Mouse (Mus musculus) embryonic facial prominence, embryonic 13.5 days (tissue): ENCODE measurements around the gene Trim80. TPM values are rescaled to one million over a fixed set of nuclear protein-coding genes. Genes with fewer than 3 reads are reported as not detected.
A peak's percentile ranks its signal among the peaks of the same experiment; 100 is the strongest.
"Not testable (repeated sequence)": the region's sequence is repeated elsewhere in the genome, so short reads cannot be mapped to it uniquely, and the experiment has no call there.

Experiments
- ATAC-seq: fragments of 200-750 bp; cut with Nextera tagmentation; 2 replicates; pipeline ENCODE4 v1.8.0; 2017; ENCODE audit warnings: low read depth; ENCODE audit not compliant: insufficient number of reproducible peaks, insufficient read depth, low FRiP score, low TSS enrichment
- H3K27ac ChIP-seq: fragments of 300-500 bp; sonication (generic); 2 replicates; pipeline ENCODE4 v1.5.1; 2015; ENCODE audit warnings: moderate library complexity, mild to moderate bottlenecking, inconsistent platforms
- H3K27me3 ChIP-seq: fragments of 300-500 bp; sonication (generic); 2 replicates; pipeline ENCODE4 v1.6.1; 2015; ENCODE audit warnings: mild to moderate bottlenecking, inconsistent platforms
- H3K36me3 ChIP-seq: fragments of 300-500 bp; sonication (generic); 2 replicates; pipeline ENCODE4 v1.6.1; 2015; ENCODE audit warnings: mild to moderate bottlenecking, inconsistent platforms
- H3K4me1 ChIP-seq: fragments of 300-500 bp; sonication (generic); 2 replicates; pipeline ENCODE4 v1.6.1; 2015; ENCODE audit warnings: inconsistent platforms
- H3K4me2 ChIP-seq: fragments of 300-500 bp; sonication (generic); 2 replicates; pipeline ENCODE4 v1.6.1; 2015; ENCODE audit warnings: moderate library complexity, mild to moderate bottlenecking, inconsistent platforms
- H3K4me3 ChIP-seq: fragments of 300-500 bp; sonication (generic); 2 replicates; pipeline ENCODE4 v1.5.1; 2015; ENCODE audit warnings: mild to moderate bottlenecking, inconsistent platforms
- H3K9ac ChIP-seq: fragments of 300-500 bp; sonication (generic); 2 replicates; pipeline ENCODE4 v1.6.1; 2015; ENCODE audit warnings: mild to moderate bottlenecking, inconsistent platforms
- H3K9me3 ChIP-seq: fragments of 300-500 bp; sonication (generic); 2 replicates; pipeline ENCODE4 v1.6.1; 2016; ENCODE audit warnings: inconsistent platforms
- WGBS: fragments of 180-500 bp; shearing (Covaris S2); methylation state at CpG from one replicate; pipeline ENCODE4 v1.1.7; 2015; ENCODE audit warnings: mixed read lengths; 5-methylcytosine and 5-hydroxymethylcytosine counted together
- microRNA-seq: library from miRNA; unstranded; fragments of <30 nt; microRNA quantifications from one replicate; pipeline ENCODE4, GENCODE M21; 2016
- polyA plus RNA-seq: library from polyadenylated mRNA; unstranded; fragments of >200 nt; fragmentation: Nextera tagmentation; extraction: Ambion mirVana; gene quantifications from 2 replicates; pipeline ENCODE4 v1.2.1, GENCODE M21; 2015

Trim80 gene
- polyA plus RNA-seq, 1 experiment from 2014 or later: 0.14 TPM

DNA sequence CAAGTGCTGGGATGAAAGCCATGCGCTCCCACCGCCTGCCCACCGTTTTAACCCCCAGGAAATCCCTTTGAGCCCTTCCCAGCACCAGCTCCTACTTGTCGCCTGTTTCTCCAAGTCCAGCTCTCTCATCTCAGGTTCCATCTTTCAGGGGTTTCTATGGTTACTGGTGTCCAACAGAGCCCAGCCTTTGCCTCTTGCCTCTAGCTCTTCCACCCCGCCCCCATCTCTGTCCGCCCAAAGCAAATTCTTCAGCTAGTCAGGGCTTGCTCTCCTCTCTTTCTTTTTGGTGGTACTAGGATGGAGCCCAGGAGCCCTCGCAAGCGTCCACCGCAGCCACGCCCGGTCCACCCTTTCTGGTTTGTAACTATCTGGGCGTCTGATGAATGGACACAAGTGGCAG is 44.8 kb downstream of the Trim80 start:
- Histone ChIP-seq H3K36me3 (peaks cover 21% of the 10 kb centered on the region), H3K4me3 (no peak overlapping the region), H3K27ac (no peak overlapping the region; the same call in 1 of the 2 replicates), H3K9me3 (no peaks in the 10 kb centered on the region), H3K9ac (0 out of 2 replicates have a peak overlapping the region, but pooled peaks have one; percentile 40), H3K4me1 (peaks cover 6% of the 10 kb centered on the region; the same call in 1 of the 2 replicates), H3K27me3 (no peaks in the 10 kb centered on the region), H3K4me2 (no peak overlapping the region)
- no peak for ATAC-seq
- 43% methylated on average over 12 of the region's 12 CpGs for WGBS

DNA sequence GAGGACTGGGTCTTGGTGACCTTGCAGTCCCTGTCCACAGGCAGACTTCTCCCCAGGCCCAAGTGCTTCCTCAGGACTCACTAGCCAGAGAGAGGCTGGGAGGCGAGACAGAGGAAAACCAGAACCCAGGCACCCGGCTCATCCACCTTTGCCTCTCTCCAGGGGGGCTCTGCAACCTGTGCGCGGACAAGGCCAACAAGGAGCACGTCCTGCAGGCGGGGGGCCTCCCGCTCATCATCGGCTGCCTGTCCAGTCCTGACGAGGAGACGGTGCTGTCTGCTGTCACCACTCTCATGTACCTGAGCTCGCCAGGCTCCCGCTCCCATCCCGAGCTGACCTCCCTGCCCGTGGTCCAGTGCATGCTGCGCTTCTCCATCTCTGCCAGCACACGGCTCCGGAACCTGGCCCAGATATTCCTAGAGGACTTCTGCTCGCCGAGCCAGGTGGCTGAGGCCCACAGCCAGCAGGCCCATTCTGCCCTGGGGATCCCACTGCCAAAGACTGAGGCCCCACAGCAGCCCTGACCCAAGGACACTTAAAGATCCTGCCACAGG is 48.3 kb downstream of the Trim80 start:
- ATAC-seq: no peak
- Histone ChIP-seq H3K36me3 (peaks cover 19% of the 10 kb centered on the region), H3K27me3 (no peaks in the 10 kb centered on the region), H3K9ac (0 out of 2 replicates have a peak overlapping the region, but pooled peaks have one; percentile 12), H3K27ac (no peak overlapping the region), H3K4me2 (no peak overlapping the region), H3K9me3 (no peaks in the 10 kb centered on the region), H3K4me1 (peaks cover 21% of the 10 kb centered on the region), H3K4me3 (no peak overlapping the region)
- 83% methylated on average over 19 of the region's 19 CpGs for WGBS

DNA sequence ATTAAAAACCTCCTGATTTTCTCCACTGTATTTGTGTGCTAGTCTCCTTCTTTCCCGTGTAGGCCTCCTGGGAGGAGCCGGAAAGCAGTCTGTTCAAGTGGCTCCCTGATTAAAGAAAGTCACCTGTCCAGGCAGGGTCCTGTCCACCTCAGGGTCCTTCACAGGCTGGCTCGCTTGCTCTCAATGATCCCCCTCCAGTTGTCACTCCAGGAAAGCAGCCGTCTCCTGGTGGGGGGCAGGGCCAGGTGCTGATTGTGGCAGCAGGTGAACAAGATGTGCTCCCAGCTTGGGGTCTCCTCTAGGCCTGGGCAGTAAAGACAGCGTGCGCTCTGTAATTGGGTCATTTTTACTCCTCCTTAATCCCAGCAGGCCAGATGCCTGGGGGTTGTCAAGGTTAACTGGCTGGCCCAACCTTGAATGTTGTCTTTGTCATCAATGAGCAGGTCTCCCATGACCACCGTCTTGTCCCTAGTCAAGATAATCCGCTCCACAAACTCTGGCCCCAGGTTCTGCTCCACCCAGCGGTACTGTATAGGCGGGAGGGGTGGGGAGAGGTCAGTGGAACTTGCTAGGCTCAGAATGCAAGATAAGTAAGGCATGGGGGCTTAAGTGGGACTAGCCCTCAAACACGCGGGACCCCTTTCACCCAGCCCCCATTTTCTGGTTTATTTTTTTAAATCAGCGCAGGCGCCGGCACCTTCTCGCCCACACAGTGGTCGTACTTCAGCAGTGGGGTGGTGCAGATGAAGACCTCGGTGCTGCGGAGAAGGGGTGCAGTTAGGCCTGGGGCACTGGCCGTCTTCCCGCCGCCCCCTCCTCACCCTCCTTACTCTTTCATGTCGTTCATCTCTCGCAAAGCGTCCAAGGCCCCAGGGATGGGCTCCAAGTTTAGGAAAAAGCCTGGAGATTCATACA is 50.4 kb downstream of the Trim80 start:
- Histone ChIP-seq H3K27ac (peak overlapping the region; percentile 88), H3K4me1 (peaks cover 15% of the 10 kb centered on the region), H3K9me3 (no peaks in the 10 kb centered on the region), H3K27me3 (no peaks in the 10 kb centered on the region), H3K9ac (peak overlapping the region; percentile 81), H3K4me3 (peak overlapping the region; percentile 71), H3K36me3 (peaks cover 19% of the 10 kb centered on the region), H3K4me2 (peak overlapping the region; percentile 73)
- ATAC-seq: no peak
- 22% methylated on average over 25 of the region's 25 CpGs for WGBS

DNA sequence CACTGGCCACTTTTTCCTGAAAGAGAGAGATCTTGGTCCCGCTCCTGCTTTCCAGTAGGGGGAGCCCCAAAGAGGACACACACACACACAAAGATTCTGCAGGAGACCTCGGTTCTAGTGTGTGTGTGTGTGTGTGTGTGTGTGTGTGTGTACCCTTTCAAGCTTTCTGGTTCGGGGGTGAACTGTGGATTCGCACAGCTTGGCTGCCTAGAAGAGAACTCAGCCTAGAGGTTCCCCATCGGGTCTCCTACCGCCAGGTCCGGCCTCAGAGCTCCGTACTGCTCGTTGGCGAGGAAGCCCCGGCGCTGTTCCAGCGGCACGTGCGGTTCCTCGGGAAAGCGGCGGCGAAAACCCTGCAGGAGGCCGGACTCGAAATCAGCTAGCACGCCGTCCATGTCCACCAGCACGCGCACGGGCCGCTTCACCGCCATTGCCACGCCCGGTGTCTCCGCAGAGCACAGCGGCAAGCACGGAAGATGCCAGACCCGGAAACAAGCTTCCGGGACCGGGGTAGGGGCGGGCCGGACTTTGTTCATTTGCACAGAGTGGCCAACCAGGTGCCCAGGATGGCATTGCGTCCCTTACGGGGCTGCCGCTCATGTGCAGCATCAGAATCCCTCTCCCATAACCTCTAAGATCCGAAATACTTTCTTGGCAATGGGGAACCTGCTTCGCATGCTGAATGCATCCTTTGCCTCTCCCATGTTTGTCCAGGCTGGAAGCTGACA is 51.2 kb downstream of the Trim80 start, which contains the start of gene Nt5c:
Nt5c (minus strand) TSS at position 507 of the 728 bp plus-strand sequence.
- H3K4me1 ChIP-seq: peaks cover 15% of the 10 kb centered on the region
- H3K27me3 ChIP-seq: no peaks in the 10 kb centered on the region
- peak; percentile 78 for ATAC-seq
- peak within 1 kb of the TSS; percentile 81 for H3K9ac ChIP-seq
- 1% methylated on average over 43 of the region's 43 CpGs for WGBS
- H3K36me3 ChIP-seq: peaks cover 19% of the 10 kb centered on the region
- no peaks in the 10 kb centered on the region for H3K9me3 ChIP-seq
- peak within 1 kb of the TSS; percentile 73 for H3K4me2 ChIP-seq
- peak within 1 kb of the TSS; percentile 71 for H3K4me3 ChIP-seq
- peak within 1 kb of the TSS; percentile 88 for H3K27ac ChIP-seq

DNA sequence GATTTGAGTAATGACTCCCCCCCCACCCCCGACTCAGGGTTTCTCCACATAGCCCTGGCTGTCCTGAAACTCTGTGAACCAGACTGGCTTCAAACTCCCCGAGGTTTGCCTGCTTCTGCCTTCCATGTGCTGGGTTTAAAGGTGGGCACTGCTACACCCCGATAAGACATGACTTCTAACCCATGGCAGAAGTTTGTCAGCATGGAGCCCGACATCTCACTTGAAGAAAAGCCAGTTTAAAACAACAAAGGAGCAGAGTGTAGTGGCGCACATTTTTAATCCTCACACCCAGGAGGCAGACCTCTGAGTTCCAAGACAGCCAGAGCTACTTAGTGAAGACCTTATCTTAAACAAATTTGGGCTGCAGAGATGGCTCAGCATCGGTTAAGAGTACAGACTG is 52.0 kb downstream of the Trim80 start:
- Histone ChIP-seq H3K36me3 (peaks cover 25% of the 10 kb centered on the region), H3K27me3 (no peaks in the 10 kb centered on the region), H3K4me3 (peak overlapping the region; percentile 71), H3K4me2 (peak overlapping the region; percentile 73), H3K9me3 (no peaks in the 10 kb centered on the region), H3K4me1 (peaks cover 15% of the 10 kb centered on the region), H3K27ac (no peak overlapping the region), H3K9ac (peak overlapping the region; percentile 81)
- no peak for ATAC-seq
- 41% methylated on average over 6 of the region's 6 CpGs for WGBS

DNA sequence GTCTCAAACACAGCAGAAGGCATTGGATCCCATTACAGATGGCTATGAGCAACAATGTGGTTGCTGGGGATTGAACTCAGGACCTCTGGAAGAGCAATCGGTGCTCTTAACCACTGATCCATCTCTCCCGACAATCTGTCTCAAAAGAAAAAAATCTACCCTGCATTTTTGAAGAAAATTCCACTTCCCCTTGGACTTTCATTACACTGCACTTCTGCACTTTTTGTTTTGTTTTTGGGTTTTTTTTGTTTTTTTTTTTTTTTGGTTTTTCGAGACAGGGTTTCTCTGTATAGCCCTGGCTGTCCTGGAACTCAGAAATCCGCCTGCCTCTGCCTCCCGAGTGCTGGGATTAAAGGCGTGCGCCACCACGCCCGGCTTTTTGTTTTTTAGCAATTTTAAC is 56.2 kb downstream of the Trim80 start:
- not testable (repeated sequence) for H3K27me3 ChIP-seq, H3K4me2 ChIP-seq, H3K9me3 ChIP-seq, H3K27ac ChIP-seq, H3K4me3 ChIP-seq, H3K4me1 ChIP-seq, H3K9ac ChIP-seq, ATAC-seq
- 90% methylated on average over 9 of the region's 9 CpGs for WGBS
- H3K36me3 ChIP-seq: peaks cover 46% of the 10 kb centered on the region

Small RNA genes lying within 50 kb of the gene (microRNA-seq; reads per million reads assigned to microRNA genes)
- gene Mir3968: 0.55 reads per million

Other genes starting within 250 kb of the Trim80 start
- gene Grin2c, start 173.3 kb upstream of the Trim80 start, polyA plus RNA-seq: not detected in 2 replicates
- gene Fdxr, start 163.5 kb upstream of the Trim80 start, polyA plus RNA-seq: 14.5 and 15.3 TPM in 2 replicates
- gene Fads6, start 142.9 kb upstream of the Trim80 start, polyA plus RNA-seq: 0.31 and 0.43 TPM in 2 replicates
- 0.20 TPM in 1 of 2 replicates, not detected in the other for gene Otop2, start 133.4 kb upstream of the Trim80 start, polyA plus RNA-seq
- gene Ush1g, start 118.5 kb upstream of the Trim80 start, polyA plus RNA-seq: not detected in 2 replicates
- 0.14 TPM in 1 of 2 replicates, not detected in the other for gene Otop3, start 105.8 kb upstream of the Trim80 start, polyA plus RNA-seq
- 4.0 and 6.2 TPM in 2 replicates for gene Hid1, start 72.8 kb upstream of the Trim80 start, polyA plus RNA-seq
- 12.3 and 14.1 TPM in 2 replicates for gene Cdr2l, start 58.6 kb upstream of the Trim80 start, polyA plus RNA-seq
- 173 and 181 TPM in 2 replicates for gene Mrpl58, start 36.8 kb upstream of the Trim80 start, polyA plus RNA-seq
- 880 and 943 TPM in 2 replicates for gene Atp5h, start 20.6 kb upstream of the Trim80 start, polyA plus RNA-seq
- gene Kctd2, start 20.4 kb upstream of the Trim80 start, polyA plus RNA-seq: 9.6 and 17.5 TPM in 2 replicates
- gene Slc16a5, start 21.9 kb downstream of the Trim80 start, polyA plus RNA-seq: 0.17 and 0.44 TPM in 2 replicates
- gene Armc7, start 35.1 kb downstream of the Trim80 start, polyA plus RNA-seq: 11.6 and 11.9 TPM in 2 replicates
- 77.2 and 85.3 TPM in 2 replicates for gene Nt5c, start 51.3 kb downstream of the Trim80 start, polyA plus RNA-seq
- gene Jpt1, start 73.8 kb downstream of the Trim80 start, polyA plus RNA-seq: 566 and 584 TPM in 2 replicates
- gene Sumo2, start 95.7 kb downstream of the Trim80 start, polyA plus RNA-seq: 1,193 and 1,231 TPM in 2 replicates
- 180 and 186 TPM in 2 replicates for gene Nup85, start 123.9 kb downstream of the Trim80 start, polyA plus RNA-seq
- 92.8 and 95.6 TPM in 2 replicates for gene Mrps7, start 163.4 kb downstream of the Trim80 start, polyA plus RNA-seq
- 18.9 and 24.6 TPM in 2 replicates for gene Gga3, start 163.5 kb downstream of the Trim80 start, polyA plus RNA-seq
- 20.2 and 20.6 TPM in 2 replicates for gene Mif4gd, start 172.4 kb downstream of the Trim80 start, polyA plus RNA-seq
- 25.0 and 28.0 TPM in 2 replicates for gene Slc25a19, start 187.8 kb downstream of the Trim80 start, polyA plus RNA-seq